Mouse (Mus musculus): ENCODE results near the gene Ggact. TPM values are rescaled to one million over a fixed set of nuclear protein-coding genes. Genes with fewer than 3 reads are reported as not detected.

Ggact gene
- polyA plus RNA-seq, 1 experiment = 63.9 TPM

DNA sequence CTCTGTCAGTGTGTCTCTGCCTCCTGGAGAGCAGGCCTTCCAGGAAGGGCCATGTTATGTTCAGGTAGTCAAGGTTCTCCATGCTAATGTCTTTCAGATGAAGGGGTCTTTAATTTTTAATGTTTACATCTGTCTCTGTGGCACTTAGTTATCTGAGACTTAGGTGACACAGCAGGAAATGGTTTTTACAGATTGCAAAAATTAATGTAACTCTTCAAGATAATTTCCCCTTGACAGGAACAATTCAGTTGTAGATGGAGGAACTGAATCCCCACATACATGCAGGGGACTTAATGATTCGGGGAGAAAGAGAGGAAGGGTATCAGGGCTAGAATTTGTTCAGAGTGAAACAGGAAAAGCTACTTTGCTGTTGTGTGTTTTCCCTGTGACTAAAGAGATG lies 26.3 kb downstream of the Ggact start:
- H3K4me1 ChIP-seq (ENCODE audit: control insufficient read depth, insufficient read depth, low read length) = peaks cover 1% of the 10 kb centered on the region; the same call in 1 of the 2 replicates
- no peaks in the 10 kb centered on the region for H3K36me3 ChIP-seq (ENCODE audit: control insufficient read depth, insufficient read depth, low read length)
- no peak overlapping the region for H3K4me3 ChIP-seq (ENCODE audit: control insufficient read depth, low read depth, low read length)
- TF ChIP-seq CTCF (IDR thresholded peaks at IDR 0.05; ENCODE audit: control insufficient read depth, insufficient read depth, insufficient replicate concordance, low read depth, low read length) = no peak
- no peak for TF ChIP-seq POLR2A (IDR thresholded peaks at IDR 0.05; ENCODE audit: control insufficient read depth, low read depth, low read length)
- H3K27ac ChIP-seq (ENCODE audit: control insufficient read depth, insufficient read depth, low read depth, low read length) = no peak overlapping the region
- no peaks in the 10 kb centered on the region for H3K27me3 ChIP-seq (ENCODE audit: control insufficient read depth, insufficient read depth, low read length)

DNA sequence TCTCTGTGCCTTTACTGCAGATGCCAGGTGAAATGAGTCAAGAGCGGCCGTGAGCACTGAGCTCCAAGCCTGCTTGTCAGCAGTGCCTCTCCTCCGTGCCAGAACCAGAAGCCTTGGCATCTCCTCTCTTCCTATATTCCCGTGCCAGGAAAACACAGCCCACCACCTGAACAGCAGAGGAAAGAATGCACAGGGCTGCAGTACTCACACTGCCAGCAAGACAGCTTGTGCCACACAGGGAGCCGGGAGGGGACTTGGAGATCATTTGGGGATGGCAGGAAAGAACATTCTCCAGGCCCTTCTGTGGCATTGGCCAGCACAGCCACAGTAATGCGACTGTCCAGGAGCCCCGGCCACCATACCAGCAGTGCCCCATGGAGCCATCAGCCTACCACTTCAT lies 27.7 kb downstream of the Ggact start:
- no peak overlapping the region for H3K4me3 ChIP-seq (ENCODE audit: control insufficient read depth, low read depth, low read length)
- H3K36me3 ChIP-seq (ENCODE audit: control insufficient read depth, insufficient read depth, low read length) = no peaks in the 10 kb centered on the region
- TF ChIP-seq CTCF (IDR thresholded peaks at IDR 0.05; ENCODE audit: control insufficient read depth, insufficient read depth, insufficient replicate concordance, low read depth, low read length) (no peak), POLR2A (IDR thresholded peaks at IDR 0.05; ENCODE audit: control insufficient read depth, low read depth, low read length) (no peak)
- peaks cover 2% of the 10 kb centered on the region; the same call in 1 of the 2 replicates for H3K4me1 ChIP-seq (ENCODE audit: control insufficient read depth, insufficient read depth, low read length)
- H3K27me3 ChIP-seq (ENCODE audit: control insufficient read depth, insufficient read depth, low read length) = no peaks in the 10 kb centered on the region
- no peak overlapping the region for H3K27ac ChIP-seq (ENCODE audit: control insufficient read depth, insufficient read depth, low read depth, low read length)

- no peak for TF ChIP-seq CTCF (IDR thresholded peaks at IDR 0.05; ENCODE audit: control insufficient read depth, insufficient read depth, insufficient replicate concordance, low read depth, low read length)
- no peak for TF ChIP-seq POLR2A (IDR thresholded peaks at IDR 0.05; ENCODE audit: control insufficient read depth, low read depth, low read length)
- no peaks in the 10 kb centered on the region for H3K27me3 ChIP-seq (ENCODE audit: control insufficient read depth, insufficient read depth, low read length)
- H3K27ac ChIP-seq (ENCODE audit: control insufficient read depth, insufficient read depth, low read depth, low read length) = no peak overlapping the region
- H3K36me3 ChIP-seq (ENCODE audit: control insufficient read depth, insufficient read depth, low read length) = no peaks in the 10 kb centered on the region
- peaks cover 2% of the 10 kb centered on the region; the same call in 1 of the 2 replicates for H3K4me1 ChIP-seq (ENCODE audit: control insufficient read depth, insufficient read depth, low read length)
- no peak overlapping the region for H3K4me3 ChIP-seq (ENCODE audit: control insufficient read depth, low read depth, low read length)
Observed at GRCm38 (mm10) chr14:122883821-122884584, 29.6 kb downstream of the Ggact start.

- H3K4me3 ChIP-seq (ENCODE audit: control insufficient read depth, low read depth, low read length) = no peak overlapping the region
- TF ChIP-seq POLR2A (IDR thresholded peaks at IDR 0.05; ENCODE audit: control insufficient read depth, low read depth, low read length) (no peak), CTCF (IDR thresholded peaks at IDR 0.05; ENCODE audit: control insufficient read depth, insufficient read depth, insufficient replicate concordance, low read depth, low read length) (no peak)
- H3K4me1 ChIP-seq (ENCODE audit: control insufficient read depth, insufficient read depth, low read length) = peaks cover 2% of the 10 kb centered on the region; the same call in 1 of the 2 replicates
- no peaks in the 10 kb centered on the region for H3K27me3 ChIP-seq (ENCODE audit: control insufficient read depth, insufficient read depth, low read length)
- H3K36me3 ChIP-seq (ENCODE audit: control insufficient read depth, insufficient read depth, low read length) = no peaks in the 10 kb centered on the region
- no peak overlapping the region for H3K27ac ChIP-seq (ENCODE audit: control insufficient read depth, insufficient read depth, low read depth, low read length)
Observed at GRCm38 (mm10) chr14:122883410-122883806, 30.1 kb downstream of the Ggact start.

DNA sequence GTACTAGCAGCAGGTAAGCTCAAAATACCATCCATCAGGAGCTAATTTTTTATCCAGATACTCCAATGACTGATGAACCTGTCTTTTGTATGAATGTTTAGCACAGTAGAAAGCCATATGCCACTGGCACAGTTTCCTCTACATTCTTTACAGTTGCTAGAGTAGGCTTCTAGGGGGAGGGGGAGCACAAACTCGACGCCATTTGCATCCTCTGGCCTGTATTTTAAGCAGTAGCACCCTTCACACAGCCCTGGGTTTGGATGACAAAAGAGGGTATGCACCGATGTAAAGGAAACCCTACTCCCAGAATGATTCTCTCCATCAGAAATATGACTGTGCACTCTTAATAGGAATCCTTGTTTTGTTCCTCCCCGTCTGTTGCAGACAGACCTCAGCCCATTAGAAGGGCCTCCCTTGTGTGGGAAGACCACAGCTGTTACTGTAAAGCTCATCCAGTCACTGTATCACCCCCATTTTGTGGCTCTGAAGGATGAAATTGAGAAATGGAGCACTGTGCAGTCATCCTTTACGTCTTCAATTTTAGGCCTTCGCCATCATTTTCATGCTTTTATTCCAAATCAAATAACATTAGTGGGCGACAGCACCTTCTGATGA lies 30.7 kb downstream of the Ggact start:
- Histone ChIP-seq H3K27me3 (ENCODE audit: control insufficient read depth, insufficient read depth, low read length) (no peaks in the 10 kb centered on the region), H3K4me3 (ENCODE audit: control insufficient read depth, low read depth, low read length) (no peak overlapping the region), H3K27ac (ENCODE audit: control insufficient read depth, insufficient read depth, low read depth, low read length) (no peak overlapping the region), H3K4me1 (ENCODE audit: control insufficient read depth, insufficient read depth, low read length) (peaks cover 2% of the 10 kb centered on the region; the same call in 1 of the 2 replicates), H3K36me3 (ENCODE audit: control insufficient read depth, insufficient read depth, low read length) (no peaks in the 10 kb centered on the region)
- no peak for TF ChIP-seq POLR2A (IDR thresholded peaks at IDR 0.05; ENCODE audit: control insufficient read depth, low read depth, low read length)
- TF ChIP-seq CTCF (IDR thresholded peaks at IDR 0.05; ENCODE audit: control insufficient read depth, insufficient read depth, insufficient replicate concordance, low read depth, low read length) = no peak

GRCm38 (mm10) chr14:122882201-122882639 lies 31.3 kb downstream of the Ggact start:
- Histone ChIP-seq H3K4me3 (ENCODE audit: control insufficient read depth, low read depth, low read length) (no peak overlapping the region), H3K27me3 (ENCODE audit: control insufficient read depth, insufficient read depth, low read length) (no peaks in the 10 kb centered on the region), H3K36me3 (ENCODE audit: control insufficient read depth, insufficient read depth, low read length) (no peaks in the 10 kb centered on the region), H3K4me1 (ENCODE audit: control insufficient read depth, insufficient read depth, low read length) (peaks cover 2% of the 10 kb centered on the region; the same call in 1 of the 2 replicates), H3K27ac (ENCODE audit: control insufficient read depth, insufficient read depth, low read depth, low read length) (no peak overlapping the region)
- TF ChIP-seq CTCF (IDR thresholded peaks at IDR 0.05; ENCODE audit: control insufficient read depth, insufficient read depth, insufficient replicate concordance, low read depth, low read length) (no peak), POLR2A (IDR thresholded peaks at IDR 0.05; ENCODE audit: control insufficient read depth, low read depth, low read length) (no peak)

GRCm38 (mm10) chr14:122881699-122882098 lies 31.9 kb downstream of the Ggact start:
- Histone ChIP-seq H3K27ac (ENCODE audit: control insufficient read depth, insufficient read depth, low read depth, low read length) (no peak overlapping the region), H3K4me3 (ENCODE audit: control insufficient read depth, low read depth, low read length) (no peak overlapping the region), H3K27me3 (ENCODE audit: control insufficient read depth, insufficient read depth, low read length) (no peaks in the 10 kb centered on the region), H3K4me1 (ENCODE audit: control insufficient read depth, insufficient read depth, low read length) (peaks cover 2% of the 10 kb centered on the region; the same call in 1 of the 2 replicates), H3K36me3 (ENCODE audit: control insufficient read depth, insufficient read depth, low read length) (no peaks in the 10 kb centered on the region)
- TF ChIP-seq CTCF (IDR thresholded peaks at IDR 0.05; ENCODE audit: control insufficient read depth, insufficient read depth, insufficient replicate concordance, low read depth, low read length) (no peak), POLR2A (IDR thresholded peaks at IDR 0.05; ENCODE audit: control insufficient read depth, low read depth, low read length) (no peak)

Measured in testis, adult 2 months (tissue).